Mouse (Mus musculus) embryonic stem cell, embryonic (primary cell): Measurements from ENCODE around the gene Rap1b.

Experiments
- CTCF ChIA-PET, 4 experiments: fragments of 300-600 bp in 2 of 4; fragments of 350-600 bp in 2 of 4; sonication (Branson Sonifier 250); formaldehyde crosslinking; loops; one replicate each; lab custom pipeline; 2022; ENCODE audit warnings: inconsistent platforms in 2 of 4; lab: Charles Lee
- POLR2A ChIA-PET, 4 experiments: fragments of 300-600 bp in 2 of 4; fragments of 350-600 bp in 2 of 4; sonication (Branson Sonifier 250); formaldehyde crosslinking; loops; one replicate each; lab custom pipeline; 2022; ENCODE audit warnings: antibody characterized with exemption in 4 of 4, inconsistent platforms in 1 of 4; lab: Charles Lee

Rap1b gene

DNA sequence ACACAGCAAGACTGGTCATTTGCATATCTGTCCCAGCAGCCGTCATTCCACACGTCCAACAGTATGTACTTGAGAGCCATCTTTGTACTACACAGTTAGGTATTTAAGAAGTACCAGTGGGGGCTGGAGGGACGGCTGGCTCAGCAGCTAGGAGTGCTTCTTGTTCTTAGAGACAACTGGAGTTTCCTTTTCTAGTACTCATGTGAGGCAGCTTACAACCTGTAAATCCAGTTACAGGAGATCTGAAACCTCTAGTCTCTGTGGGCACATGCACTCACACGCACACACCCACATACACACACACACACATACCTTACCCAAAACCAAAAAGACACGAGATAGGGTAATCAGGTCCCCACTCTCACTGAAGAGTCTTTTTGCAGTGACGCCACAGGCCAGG, 18.9 kb upstream of the Rap1b start:
- ChIA-PET POLR2A (no interaction called here), CTCF (no interaction called here)

DNA sequence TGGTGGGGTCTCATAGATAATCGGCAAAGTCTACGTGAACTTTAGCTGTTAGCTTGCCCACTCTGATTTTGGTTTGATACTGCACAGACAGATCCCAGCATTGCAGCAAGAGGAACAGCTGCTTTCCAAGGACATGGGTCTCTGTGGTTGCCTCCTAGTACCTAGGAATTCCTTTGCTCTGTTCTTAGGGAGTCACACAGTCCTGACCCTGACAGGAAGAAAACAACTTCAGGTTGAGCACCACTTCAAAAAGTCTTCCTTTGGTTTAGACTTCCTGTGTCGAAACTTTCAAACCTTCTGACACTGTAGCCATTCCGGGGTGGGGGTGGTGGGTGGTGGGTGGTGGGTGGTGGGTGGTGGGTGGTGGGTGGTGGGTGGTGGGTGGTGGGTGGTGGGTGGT, 18.4 kb upstream of the Rap1b start:
- POLR2A ChIA-PET, result no interaction called here
- CTCF ChIA-PET, result no interaction called here

DNA sequence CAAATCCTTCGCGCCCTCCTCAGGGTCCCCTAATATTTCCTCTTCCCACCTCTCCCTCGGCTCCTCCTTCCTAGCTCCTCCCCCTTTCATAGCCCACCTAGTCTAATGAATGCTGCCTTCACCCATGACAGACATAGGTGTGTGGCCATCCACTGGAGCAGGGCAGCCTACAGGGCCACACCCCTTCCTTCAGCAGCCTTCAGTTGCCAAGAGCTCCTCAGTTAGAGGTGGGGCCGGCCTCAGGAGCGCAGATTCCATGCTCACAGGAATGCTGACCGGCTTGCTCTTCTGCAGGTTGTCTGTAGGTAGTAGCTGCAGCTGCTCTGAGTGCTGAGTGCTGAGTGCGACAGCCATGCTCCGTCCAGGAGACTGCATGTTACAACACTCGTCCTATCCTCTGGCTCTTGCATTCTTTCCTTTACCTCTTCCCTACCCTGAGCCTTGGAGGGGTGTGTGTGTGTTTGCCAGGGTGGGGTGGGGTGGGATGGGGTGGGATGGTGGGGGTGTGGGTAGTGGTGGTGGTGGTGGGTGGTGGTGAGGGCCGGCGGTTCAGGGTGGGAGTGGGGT, 16.3 kb upstream of the Rap1b start:
- CTCF ChIA-PET, result interaction anchor here in 3 of 4 experiments (0.6 to 1.4 kb wide), 5 partner anchors 9 to 1073 kb away, joined by 3 to 4 read pairs (median 3); no protein-coding TSS in a partner anchor
- POLR2A ChIA-PET, result interaction anchor here in 3 of 4 experiments (0.8 to 4.5 kb wide), 21 partner anchors 9 to 120 kb away, joined by 3 to 53 read pairs (median 4); partner anchors contain the start of genes Nup107 (in 2 of the 3) and Rap1b (in 2 of the 3)

DNA sequence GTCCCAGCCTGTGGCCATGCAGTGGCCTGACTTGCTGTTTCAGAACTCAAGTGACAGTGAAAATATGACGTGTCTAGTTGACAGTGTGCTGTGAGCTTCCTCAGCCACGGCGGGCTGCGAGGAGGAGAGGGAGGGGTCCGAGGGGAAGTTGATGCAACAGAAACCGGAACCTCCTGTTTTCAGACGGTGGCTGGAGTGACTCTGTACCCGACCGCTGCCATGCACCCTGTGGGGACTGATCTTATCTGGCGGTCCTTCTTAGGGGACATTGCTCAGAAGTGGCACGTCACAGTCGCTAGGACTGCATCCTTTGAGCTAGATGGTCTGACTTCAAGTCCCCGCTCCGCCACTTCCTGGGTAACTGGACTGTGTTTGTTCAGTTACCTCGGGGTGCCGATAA, 15.1 kb upstream of the Rap1b start:
- POLR2A ChIA-PET, result interaction anchor here in 3 of 4 experiments (0.5 to 4.5 kb wide), 24 partner anchors 11 to 184 kb away, joined by 3 to 53 read pairs (median 4); partner anchors contain the start of genes Nup107 (in 2 of the 3) and Rap1b (in 2 of the 3)

DNA sequence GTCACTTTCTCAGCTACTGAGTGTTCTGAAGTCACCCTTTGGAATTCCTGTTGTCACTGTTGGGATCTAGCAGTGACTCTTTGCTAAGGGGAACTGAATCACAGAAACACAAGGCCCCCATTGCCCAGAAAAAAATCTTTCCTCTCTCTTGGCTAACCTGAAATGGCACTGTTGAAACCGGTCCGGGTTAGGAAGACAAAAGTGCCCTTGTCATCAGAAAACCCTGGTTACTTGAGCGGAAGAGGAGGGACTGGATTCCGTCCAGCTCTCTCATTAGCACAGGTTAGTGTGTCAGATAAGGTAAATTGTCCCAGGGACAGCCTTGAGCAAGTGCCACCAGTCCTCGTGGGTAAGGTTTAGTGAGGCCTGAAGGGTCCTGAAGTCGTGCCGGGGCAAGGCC, 14.5 kb upstream of the Rap1b start:
- CTCF ChIA-PET, result no interaction called here
- POLR2A ChIA-PET, result interaction anchor here (0.5 to 4.5 kb wide), 17 partner anchors 10 to 254 kb away, joined by 3 to 53 read pairs (median 4); partner anchors contain the start of gene Rap1b (in 2 of the 4)

More for the DNA sequence above, 15.1 kb upstream of the Rap1b start:
- CTCF ChIA-PET, result interaction anchor here in 1 of 4 experiments (1.4 kb wide), 1 partner anchor 9 kb away, joined by 3 read pairs; no protein-coding TSS in a partner anchor

DNA sequence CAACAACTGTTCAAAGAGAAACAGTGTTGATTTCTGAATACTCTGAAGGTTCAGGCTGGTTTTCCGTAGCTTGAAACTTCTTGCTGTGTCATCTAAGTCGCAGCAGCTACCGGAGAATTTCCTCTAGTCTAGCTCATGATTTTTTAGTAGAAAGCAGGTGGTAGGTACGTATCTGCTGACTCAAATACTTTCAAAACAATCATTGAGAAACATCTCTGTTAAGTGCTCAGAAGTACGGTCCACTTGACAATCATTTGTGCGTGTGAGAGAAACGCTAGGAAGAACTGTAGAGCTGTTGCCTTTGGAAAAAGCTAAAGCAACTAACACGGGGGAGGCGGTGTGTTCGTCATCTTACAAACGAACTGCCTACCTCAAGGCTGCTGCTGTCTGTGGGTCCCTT, 14.0 kb upstream of the Rap1b start:
- POLR2A ChIA-PET, result interaction anchor here (0.5 to 4.5 kb wide), 13 partner anchors 10 to 1596 kb away, joined by 3 to 53 read pairs (median 4); partner anchors contain the start of gene Rap1b (in 1 of the 4)
- CTCF ChIA-PET, result no interaction called here

DNA sequence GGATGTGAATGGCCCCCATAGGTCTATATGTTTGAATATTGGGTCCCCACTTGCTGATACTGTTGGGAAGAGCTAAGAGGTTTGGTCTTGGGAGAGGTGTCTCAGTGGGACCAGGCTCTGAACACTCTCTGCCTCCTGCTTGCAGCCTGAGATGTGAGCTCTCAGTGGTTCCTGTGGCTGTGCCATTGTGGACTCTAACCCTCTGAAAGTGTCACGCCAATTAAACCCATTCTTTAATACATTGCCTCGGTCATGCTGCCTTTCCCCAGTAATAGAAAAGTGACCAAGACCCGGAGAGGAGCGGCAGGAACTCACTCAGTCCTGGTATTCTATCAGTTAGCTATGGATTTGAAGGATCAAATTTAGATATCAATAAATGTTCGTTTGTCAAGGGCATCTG, 12.4 kb upstream of the Rap1b start:
- POLR2A ChIA-PET, result interaction anchor here in 2 of 4 experiments (1.0 to 1.5 kb wide), 4 partner anchors 9 to 61 kb away, joined by 3 to 6 read pairs (median 3); no protein-coding TSS in a partner anchor
- CTCF ChIA-PET, result interaction anchor here in 1 of 4 experiments (0.6 kb wide), 1 partner anchor 423 kb away, joined by 3 read pairs; no protein-coding TSS in a partner anchor

DNA sequence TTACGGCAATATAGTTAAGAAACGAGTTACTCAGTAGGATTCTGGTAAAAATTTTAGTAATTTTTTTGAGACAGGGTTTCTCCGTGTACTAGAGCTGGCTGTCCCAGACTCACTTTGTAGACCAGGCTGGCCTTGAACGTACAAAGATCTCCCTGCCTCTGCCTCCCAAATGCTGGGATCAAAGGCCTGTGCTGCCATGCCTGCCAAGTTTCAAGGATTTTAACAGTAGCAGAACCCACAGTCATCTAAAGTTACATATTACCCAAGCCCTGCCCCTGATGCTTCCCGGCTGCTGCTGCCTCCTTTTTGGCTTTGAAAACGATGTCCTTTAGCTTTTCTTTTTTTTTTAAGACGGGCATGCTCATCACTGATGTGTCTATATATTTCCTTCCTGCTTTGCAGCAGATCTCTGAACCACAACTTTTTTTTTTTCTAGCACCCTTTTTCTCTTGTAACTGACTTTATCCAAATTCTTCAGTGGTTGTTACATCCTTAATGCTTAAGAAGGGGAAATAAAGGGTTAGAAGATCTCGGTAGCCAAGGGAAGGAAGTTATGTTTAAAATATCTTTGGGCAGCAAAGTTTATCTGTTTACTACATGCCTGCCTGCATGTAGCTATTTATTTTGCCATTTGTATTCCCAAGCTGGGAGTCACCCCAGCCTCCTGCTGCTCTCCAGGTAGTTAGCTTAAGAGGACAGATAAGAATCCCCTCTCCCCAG, 10.3 kb upstream of the Rap1b start:
- CTCF ChIA-PET, result interaction anchor here in 1 of 4 experiments (1.0 kb wide), 1 partner anchor 421 kb away, joined by 3 read pairs; no protein-coding TSS in a partner anchor
- POLR2A ChIA-PET, result interaction anchor here in 3 of 4 experiments (0.8 to 1.5 kb wide), 4 partner anchors 10 to 645 kb away, joined by 3 to 14 read pairs (median 6); partner anchors contain the start of gene Rap1b (in 1 of the 3)

DNA sequence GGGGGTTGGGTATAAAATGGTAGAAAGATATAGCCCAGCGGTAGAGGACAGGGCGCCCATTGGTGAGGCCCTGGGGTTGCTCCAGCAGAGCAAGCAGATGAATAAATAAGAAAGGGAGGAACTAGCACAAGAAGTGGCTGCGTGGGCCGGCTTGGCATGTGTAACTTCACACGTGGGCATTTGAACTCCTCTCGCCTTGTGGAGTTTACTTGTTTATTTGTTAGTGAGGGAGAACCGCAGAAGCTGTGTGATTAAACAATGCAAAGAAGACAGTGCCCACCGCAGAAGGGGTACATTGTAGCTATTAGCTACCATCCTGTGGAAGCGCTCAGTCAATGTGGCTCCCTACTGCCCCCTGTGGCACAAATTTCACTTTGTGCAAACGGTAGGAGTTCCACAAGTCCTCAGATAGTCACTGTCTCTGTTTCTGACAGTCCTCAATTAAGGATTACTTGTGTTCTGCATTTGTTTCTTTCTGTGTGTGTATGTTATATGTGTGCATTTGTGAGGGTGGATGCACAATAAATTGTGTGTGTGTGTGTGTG, 6.9 kb upstream of the Rap1b start:
- CTCF ChIA-PET, result interaction anchor here (0.6 to 1.3 kb wide), 18 partner anchors 9 to 1719 kb away, joined by 3 to 5 read pairs (median 3); no protein-coding TSS in a partner anchor
- POLR2A ChIA-PET, result interaction anchor here in 3 of 4 experiments (0.7 to 7.3 kb wide), 10 partner anchors 8 to 156 kb away, joined by 3 to 53 read pairs (median 3); partner anchors contain the start of gene Nup107 (in 2 of the 3)

DNA sequence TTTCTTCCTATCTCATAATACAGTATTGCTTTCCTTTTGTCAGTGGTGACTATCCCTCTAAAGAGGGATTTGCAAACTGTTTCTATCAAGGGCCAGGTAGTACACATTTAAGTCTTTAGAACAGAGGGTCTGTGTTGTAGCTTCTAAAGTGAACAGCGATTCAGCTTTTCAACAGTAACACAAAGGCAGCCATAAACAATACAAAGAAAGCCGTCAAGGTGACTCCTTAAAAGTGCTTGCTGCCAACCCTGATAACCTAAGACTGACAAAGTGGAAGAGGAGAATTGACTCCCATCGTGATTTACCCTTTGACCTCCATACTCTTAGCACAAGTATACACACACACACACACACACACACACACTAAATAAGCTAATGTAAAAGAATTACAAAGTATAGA, 3.1 kb upstream of the Rap1b start:
- POLR2A ChIA-PET, result interaction anchor here in 3 of 4 experiments (0.5 to 7.3 kb wide), 18 partner anchors 9 to 228 kb away, joined by 3 to 53 read pairs (median 3); partner anchors contain the start of gene Nup107 (in 2 of the 3)
- CTCF ChIA-PET, result interaction anchor here in 2 of 4 experiments (0.7 to 1.3 kb wide), 3 partner anchors 19 to 1393 kb away, joined by 3 to 4 read pairs (median 4); no protein-coding TSS in a partner anchor

DNA sequence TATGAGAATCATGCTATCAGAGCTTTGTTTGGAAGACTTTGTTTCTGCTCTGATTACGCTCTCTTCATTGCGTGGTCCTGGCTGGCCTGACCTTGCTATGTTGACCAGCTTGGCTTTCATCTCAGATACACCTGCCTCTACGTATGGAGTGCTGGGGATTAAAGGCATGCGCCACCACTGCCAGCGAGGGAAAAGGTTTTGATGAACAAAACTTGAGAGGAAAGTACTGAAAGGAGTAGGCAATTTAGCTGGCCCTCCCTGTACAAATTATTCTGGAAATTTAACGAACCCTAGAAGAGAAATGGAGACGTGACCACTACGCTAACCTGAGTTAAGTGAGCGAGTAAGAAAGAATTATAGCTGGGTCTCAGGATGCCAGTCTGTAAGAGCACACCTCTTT, 961 bp upstream of the Rap1b start:
- CTCF ChIA-PET, result no interaction called here
- POLR2A ChIA-PET, result interaction anchor here in 3 of 4 experiments (0.5 to 7.3 kb wide), 23 partner anchors 9 to 198 kb away, joined by 3 to 53 read pairs (median 4); partner anchors contain the start of gene Nup107 (in 2 of the 3)

DNA sequence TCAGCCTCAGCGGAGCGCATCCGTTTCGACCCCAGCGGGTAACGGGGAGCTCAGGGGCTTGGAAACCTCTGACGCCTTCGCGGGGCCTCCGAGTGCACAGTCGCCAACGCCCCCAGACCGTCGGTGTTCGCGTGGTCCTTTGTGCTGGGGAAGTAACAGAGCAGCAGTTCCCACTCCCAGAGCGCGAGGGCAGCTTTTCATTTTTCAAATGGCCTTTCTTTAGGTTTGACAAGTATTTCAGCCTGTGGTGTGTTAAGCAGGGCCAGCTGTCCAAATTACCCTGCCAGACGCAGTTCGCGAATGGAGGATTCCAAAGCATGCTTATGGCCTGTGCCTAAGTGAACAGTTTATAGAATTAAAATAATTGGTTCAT, 411 bp upstream of the Rap1b start:
- CTCF ChIA-PET, result interaction anchor here in 1 of 4 experiments (0.6 kb wide), 1 partner anchor 70 kb away, joined by 4 read pairs; no protein-coding TSS in a partner anchor
- POLR2A ChIA-PET, result interaction anchor here in 3 of 4 experiments (0.5 to 7.3 kb wide), 23 partner anchors 9 to 199 kb away, joined by 3 to 53 read pairs (median 4); partner anchors contain the start of gene Nup107 (in 2 of the 3)

DNA sequence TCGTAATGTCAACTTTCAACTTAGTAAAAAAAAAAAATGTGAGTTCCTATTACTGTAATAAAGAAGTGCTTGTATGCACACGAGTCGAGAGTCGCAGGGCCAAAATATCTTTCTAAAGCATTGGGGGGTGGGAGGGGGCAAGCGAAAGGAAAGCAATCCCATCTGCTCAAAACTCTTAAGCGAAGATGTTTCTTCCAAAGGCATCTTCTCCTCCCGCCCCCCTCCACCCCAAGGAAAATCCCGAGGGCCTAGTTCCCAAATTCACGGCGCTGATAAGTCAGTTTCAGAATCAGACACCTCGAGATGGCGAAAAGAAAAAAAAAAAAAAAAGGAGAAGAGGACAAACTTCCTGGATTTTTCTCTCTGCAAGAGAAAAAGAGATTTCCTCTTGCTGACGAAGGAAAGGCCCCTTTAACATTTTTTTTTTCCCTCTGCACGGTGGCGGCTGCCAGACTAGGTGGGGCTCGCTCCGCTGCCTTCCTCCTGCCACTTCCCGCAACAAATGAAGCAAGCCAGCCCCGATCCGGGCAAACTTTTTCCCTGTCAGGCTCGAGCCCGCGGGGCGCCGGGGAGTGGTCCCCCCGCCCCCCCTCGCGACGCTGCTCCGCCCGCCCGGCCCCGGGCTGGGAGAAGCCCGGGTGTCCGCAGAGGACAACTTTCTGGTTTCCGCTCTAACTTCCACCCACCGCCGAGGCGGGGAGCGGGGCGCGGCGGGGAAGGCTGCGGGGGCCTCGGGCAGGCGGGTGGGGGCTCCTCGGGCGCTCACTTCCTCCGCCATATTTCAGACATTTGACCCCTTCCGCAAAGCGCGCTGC, 846 bp downstream of the Rap1b start:
- ChIA-PET CTCF (no interaction called here), POLR2A (interaction anchor here in 1 of 4 experiments (1.3 kb wide), 1 partner anchor 18 kb away, joined by 4 read pairs; no protein-coding TSS in a partner anchor)

DNA sequence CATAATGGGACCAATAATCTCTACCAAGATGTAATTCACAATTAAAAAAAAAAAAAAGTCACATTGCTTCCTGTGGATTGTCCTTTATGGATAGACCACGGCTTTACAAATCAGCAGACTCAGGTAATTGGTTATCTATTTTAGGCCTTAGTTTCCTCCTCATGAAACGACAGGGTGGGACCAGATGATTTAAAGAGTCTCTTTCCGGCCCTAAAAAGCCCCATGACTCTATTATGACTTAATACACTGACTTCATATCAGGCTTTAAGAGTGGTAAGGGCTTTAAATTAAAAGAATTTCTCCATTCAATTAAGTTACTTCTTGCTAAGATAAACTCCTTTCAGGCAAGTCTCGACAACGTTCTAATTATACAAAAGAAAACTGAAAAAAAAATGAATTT, 1.6 kb downstream of the Rap1b start:
- ChIA-PET POLR2A (interaction anchor here in 1 of 4 experiments (1.3 kb wide), 1 partner anchor 18 kb away, joined by 4 read pairs; no protein-coding TSS in a partner anchor), CTCF (no interaction called here)

DNA sequence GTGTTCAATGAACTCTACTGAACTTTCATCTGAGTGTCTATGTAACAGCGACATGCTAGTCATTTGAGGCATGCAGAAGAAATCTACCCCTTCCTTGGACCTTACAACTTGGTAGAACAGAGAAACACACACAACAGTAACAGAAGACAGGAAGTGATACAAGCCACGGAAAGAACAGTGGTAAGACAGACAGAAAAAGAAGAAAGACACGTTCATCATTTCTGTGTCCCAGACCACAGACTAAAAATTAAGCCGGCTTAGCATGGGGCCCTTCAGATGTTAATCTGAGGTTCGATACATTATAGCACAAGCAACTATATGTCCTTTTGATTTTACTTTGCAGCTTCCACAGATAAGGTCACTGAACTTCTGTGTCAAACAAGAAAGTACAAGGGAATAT, 2.1 kb downstream of the Rap1b start:
- CTCF ChIA-PET, result no interaction called here
- POLR2A ChIA-PET, result interaction anchor here in 1 of 4 experiments (1.3 kb wide), 1 partner anchor 19 kb away, joined by 4 read pairs; no protein-coding TSS in a partner anchor

DNA sequence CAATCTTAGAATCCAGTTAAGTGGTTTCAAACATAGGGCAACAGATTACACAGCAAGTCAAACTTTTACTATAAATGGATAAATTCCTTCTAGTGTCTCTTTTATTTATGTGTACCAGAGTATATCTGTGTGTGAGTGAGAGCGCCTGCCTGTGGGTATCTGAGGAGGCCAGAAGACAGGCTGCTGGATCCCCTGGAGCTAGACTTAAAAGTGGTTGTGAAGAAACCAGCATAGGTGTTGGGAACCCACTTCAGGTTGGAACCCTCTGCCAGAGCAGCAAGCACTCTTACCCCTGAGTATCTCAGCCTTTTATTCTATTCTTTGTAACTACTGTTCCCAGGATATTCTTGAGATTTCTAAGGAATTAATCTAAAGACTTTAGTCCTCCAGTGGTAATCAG, 4.1 kb downstream of the Rap1b start:
- CTCF ChIA-PET, result interaction anchor here in 1 of 4 experiments (0.6 kb wide), 1 partner anchor 1495 kb away, joined by 6 read pairs; no protein-coding TSS in a partner anchor
- POLR2A ChIA-PET, result interaction anchor here in 3 of 4 experiments (0.6 to 1.2 kb wide), 3 partner anchors 49 to 1642 kb away, joined by 3 to 4 read pairs (median 3); no protein-coding TSS in a partner anchor

DNA sequence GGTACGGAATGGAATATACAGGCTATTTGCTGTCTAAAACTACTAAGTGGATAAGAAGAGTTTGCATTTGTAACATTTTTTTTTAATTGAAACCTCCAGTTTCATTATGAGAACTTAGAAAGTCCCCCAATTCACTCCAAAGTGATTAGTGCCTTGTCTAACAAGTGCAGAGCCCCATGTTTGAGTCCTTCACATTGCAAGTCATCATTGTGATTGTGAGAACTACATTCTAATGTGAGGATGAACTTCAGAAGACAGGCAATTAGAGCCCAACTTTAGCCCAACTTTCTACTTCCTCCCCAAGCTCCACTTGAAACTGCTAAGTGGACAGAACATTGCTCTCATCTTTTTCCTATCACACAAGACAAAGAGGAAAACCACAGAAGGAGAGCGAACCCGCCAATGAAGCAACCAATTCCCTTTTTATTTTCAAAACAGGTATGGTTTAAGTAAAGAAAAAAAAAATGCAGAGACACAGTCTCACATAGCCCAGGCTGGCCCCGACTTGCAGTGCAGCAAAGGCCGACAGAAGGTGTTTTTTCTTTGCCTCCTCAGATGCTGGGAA, 5.3 kb downstream of the Rap1b start:
- POLR2A ChIA-PET, result interaction anchor here in 3 of 4 experiments (0.8 to 3.0 kb wide), 10 partner anchors 9 to 67 kb away, joined by 3 to 9 read pairs (median 4); partner anchors contain the start of gene Nup107 (in 1 of the 3)
- CTCF ChIA-PET, result interaction anchor here in 1 of 4 experiments (0.9 kb wide), 1 partner anchor 21 kb away, joined by 3 read pairs; no protein-coding TSS in a partner anchor
